21 mouse cellular contexts compared by ENCODE assay signal in genomic region chr2:119106583-119106982, GRCm38 (mm10). TPM values are rescaled to one million over a fixed set of nuclear protein-coding genes. Genes with fewer than 3 reads are reported as not detected.
A peak's percentile ranks its signal among the peaks of the same experiment; 100 is the strongest.
DNase-seq lines count a peak whose midpoint lies in the region; ATAC-seq lines count a peak whose summit lies in the region.
"Had no signal": no experiment of that assay in that cellular context is flagged by ENCODE, and none has a peak within 500 bp of the region (broad histone marks: within the 10 kb centered on the region; RNA-seq: fewer than 3 reads in every experiment).

No protein-coding gene starts in this region.

- DNase-seq in 3T3-L1 (ENCODE audit: low read depth, low spot score) (peak; percentile 24), ES-CJ7 (ENCODE audit: low read depth, low spot score) (peak; percentile 72), R1 (ENCODE audit: low read depth, low spot score) (peak; percentile 77)
- no peak for DNase-seq in embryo, embryonic 11 days
- no peak for DNase-seq in frontal cortex, postnatal 14 days (ENCODE audit: low spot score in 2 of 2)
- no peak for DNase-seq in right cerebral cortex, postnatal 25 days
- DNase-seq: adrenal gland, adult 2 months; adrenal gland, postnatal 10 days; adrenal gland, postnatal 25 days; B cell, adult 2 months; cerebellum, adult 11-12 months; cerebellum, adult 2 months; cerebellum, adult 9-10 months; cerebellum, postnatal 10 days; cerebellum, postnatal 25 days; forebrain, postnatal 0 days had no signal

- ATAC-seq in megakaryocyte progenitor cell, adult 5-6 weeks (replicated peaks; ENCODE audit: poor library complexity) = 0 out of 2 replicates have a peak, but pooled peaks have one; percentile 48
- ATAC-seq in erythroblast, adult 5-6 weeks (replicated peaks; ENCODE audit: low FRiP score, poor library complexity, severe bottlenecking) = no peak
- ATAC-seq: CD4-positive, CD25-positive, alpha-beta regulatory T cell, adult 4 months; forebrain, embryonic 13.5 days; forebrain, embryonic 15.5 days; forebrain, postnatal 0 days had no signal

RNA-seq across cellular contexts. Expression of gene Rad51, which starts 6.0 kb away (rescaled TPM):
- 35.8 and 37.2 TPM in 2 replicates for total RNA-seq in megakaryocyte progenitor cell, adult 5-6 weeks (2015)
- 33.6 and 33.8 TPM in 2 replicates for total RNA-seq in megakaryocyte progenitor cell, adult 5-6 weeks (2017)
- 16.1 and 18.8 TPM in 2 replicates for total RNA-seq in erythroblast, adult 5-6 weeks (2015; ENCODE audit: low replicate concordance)
- total RNA-seq in erythroblast, adult 5-6 weeks (2017; ENCODE audit: low replicate concordance) = 14.1 and 29.6 TPM in 2 replicates

RNA-seq across cellular contexts. Expression of gene Rmdn3, which starts 50.3 kb away (rescaled TPM):
- 19.5 and 21.0 TPM in 2 replicates for total RNA-seq in megakaryocyte progenitor cell, adult 5-6 weeks (2015)
- total RNA-seq in megakaryocyte progenitor cell, adult 5-6 weeks (2017) = 39.8 and 44.2 TPM in 2 replicates
- total RNA-seq in erythroblast, adult 5-6 weeks (2015; ENCODE audit: low replicate concordance) = 17.8 and 21.7 TPM in 2 replicates
- 27.9 and 33.2 TPM in 2 replicates for total RNA-seq in erythroblast, adult 5-6 weeks (2017; ENCODE audit: low replicate concordance)

RNA-seq across cellular contexts. Expression of gene Knl1, which starts 59.7 kb away (rescaled TPM):
- 58.2 and 69.4 TPM in 2 replicates for total RNA-seq in megakaryocyte progenitor cell, adult 5-6 weeks (2015)
- 55.3 and 78.8 TPM in 2 replicates for total RNA-seq in megakaryocyte progenitor cell, adult 5-6 weeks (2017)
- total RNA-seq in erythroblast, adult 5-6 weeks (2015; ENCODE audit: low replicate concordance) = 25.9 and 29.8 TPM in 2 replicates
- 47.8 and 56.3 TPM in 2 replicates for total RNA-seq in erythroblast, adult 5-6 weeks (2017; ENCODE audit: low replicate concordance)

Comparison
In these comparisons a context has a peak if more than half of its experiments do, and no peak if none do; other contexts are left out.
1. DNase-seq: peak in 3T3-L1 (single experiment), ES-CJ7 (single experiment) and R1 (single experiment); none in embryo, embryonic 11 days (single experiment), frontal cortex, postnatal 14 days (0 of 2) and right cerebral cortex, postnatal 25 days (single experiment).